Mouse (Mus musculus) embryonic facial prominence, embryonic 12.5 days (tissue): ENCODE results near the gene H2-M9. TPM values are rescaled to one million over a fixed set of nuclear protein-coding genes. Genes with fewer than 3 reads are reported as not detected.

Experiments
- ATAC-seq: fragments of 200-750 bp; cut with Nextera tagmentation; 2 replicates; pipeline ENCODE4 v1.8.0; 2017; ENCODE audit not compliant: insufficient number of reproducible peaks, insufficient read depth, low FRiP score, low TSS enrichment
- H3K27ac ChIP-seq: fragments of 300-500 bp; sonication (generic); 2 replicates; pipeline ENCODE4 v1.5.1; 2016; ENCODE audit warnings: mild to moderate bottlenecking
- H3K27me3 ChIP-seq: fragments of 300-500 bp; sonication (generic); 2 replicates; pipeline ENCODE4 v1.6.1; 2016; ENCODE audit warnings: mild to moderate bottlenecking, moderate library complexity
- H3K36me3 ChIP-seq: fragments of 300-500 bp; sonication (generic); 2 replicates; pipeline ENCODE4 v1.6.1; 2016; ENCODE audit warnings: mild to moderate bottlenecking
- H3K4me1 ChIP-seq: fragments of 300-500 bp; sonication (generic); 2 replicates; pipeline ENCODE4 v1.6.1; 2016
- H3K4me2 ChIP-seq: fragments of 300-500 bp; sonication (generic); replicated peaks from 2 replicates; pipeline ENCODE4 v1.6.1; 2016; ENCODE audit warnings: mild to moderate bottlenecking, moderate library complexity
- H3K4me3 ChIP-seq: fragments of 300-500 bp; sonication (generic); 2 replicates; pipeline ENCODE4 v1.5.1; 2016; ENCODE audit warnings: mild to moderate bottlenecking
- H3K9ac ChIP-seq: fragments of 300-500 bp; sonication (generic); 2 replicates; pipeline ENCODE4 v1.6.1; 2016; ENCODE audit warnings: mild to moderate bottlenecking, moderate library complexity
- H3K9me3 ChIP-seq: fragments of 300-500 bp; sonication (generic); 2 replicates; pipeline ENCODE4 v1.6.1; 2016; ENCODE audit warnings: mild to moderate bottlenecking, moderate library complexity
- WGBS: fragments of 180-500 bp; shearing (Covaris S2); methylation state at CpG from one replicate; pipeline ENCODE4 v1.1.7; 2016; 5-methylcytosine and 5-hydroxymethylcytosine counted together
- polyA plus RNA-seq: library from polyadenylated mRNA; unstranded; fragments of >200 nt; fragmentation: Nextera tagmentation; extraction: Ambion mirVana; gene quantifications from 2 replicates; pipeline ENCODE4 v1.2.1, GENCODE M21; 2016

The H2-M9 gene
- polyA plus RNA-seq = not detected in 2 replicates

DNA sequence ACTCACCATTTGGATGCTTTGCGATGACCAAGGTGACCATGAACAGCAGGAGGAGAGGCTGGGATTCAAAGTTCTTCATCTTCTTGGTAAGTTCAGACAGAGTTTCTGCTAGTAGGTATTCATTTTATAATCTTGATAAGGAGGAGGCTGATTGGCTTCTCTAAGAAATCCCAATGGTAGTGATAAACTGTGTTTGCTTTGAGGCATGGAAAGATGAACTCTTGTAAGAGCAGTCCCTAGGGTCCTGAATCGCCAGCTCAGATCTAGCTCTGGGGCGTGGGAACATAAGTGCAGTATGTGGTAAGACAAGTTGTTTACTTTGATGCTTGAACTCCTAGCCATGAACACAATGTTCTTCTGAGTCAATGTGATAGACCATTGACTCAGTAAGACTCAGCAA, at the start of gene H2-M9:
Gene H2-M9 (minus strand): TSS at position 101 of the 400 bp plus-strand sequence.
- no peaks in the 10 kb centered on the region for H3K36me3 ChIP-seq
- H3K4me2 ChIP-seq = no peak within 1 kb of the TSS
- no peak for ATAC-seq
- H3K9ac ChIP-seq = no peak within 1 kb of the TSS
- H3K27ac ChIP-seq = no peak within 1 kb of the TSS
- H3K4me3 ChIP-seq = no peak within 1 kb of the TSS
- H3K4me1 ChIP-seq = no peaks in the 10 kb centered on the region
- WGBS = 87% methylated on average over 3 of the region's 3 CpGs
- no peaks in the 10 kb centered on the region for H3K27me3 ChIP-seq
- no peaks in the 10 kb centered on the region for H3K9me3 ChIP-seq

DNA sequence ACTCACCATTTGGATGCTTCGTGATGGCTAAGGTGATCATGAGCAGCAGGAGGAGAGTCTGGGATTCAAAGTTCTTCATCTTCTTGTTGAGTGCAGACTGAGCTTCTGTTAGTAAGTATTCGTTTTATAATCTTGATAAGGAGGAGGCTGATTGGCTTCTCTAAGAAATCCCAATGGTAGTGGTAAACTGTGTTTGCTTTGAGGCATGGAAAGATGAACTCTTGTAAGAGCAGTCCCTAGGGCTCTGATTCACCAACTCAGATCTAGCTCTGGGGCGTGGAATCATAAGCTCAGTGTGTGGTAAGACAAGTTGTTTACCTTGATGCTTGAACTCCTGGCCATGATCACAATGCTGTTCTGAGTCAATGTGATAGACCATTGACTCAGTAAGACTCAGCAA, 29.7 kb upstream of the H2-M9 start, which contains the start of gene H2-M1:
Gene H2-M1 (minus strand): TSS at position 101 of the 400 bp plus-strand sequence.
- Histone ChIP-seq H3K9me3 (no peaks in the 10 kb centered on the region), H3K4me3 (no peak within 1 kb of the TSS), H3K4me2 (no peak within 1 kb of the TSS), H3K4me1 (no peaks in the 10 kb centered on the region), H3K27ac (no peak within 1 kb of the TSS), H3K9ac (no peak within 1 kb of the TSS), H3K36me3 (no peaks in the 10 kb centered on the region), H3K27me3 (no peaks in the 10 kb centered on the region)
- 76% methylated on average over 3 of the region's 3 CpGs for WGBS
- ATAC-seq = no peak

Other genes starting within 250 kb of the H2-M9 start
- not detected in 2 replicates for gene H2-M10.4, start 180.3 kb downstream of the H2-M9 start, polyA plus RNA-seq
- gene H2-M11, start 95.6 kb downstream of the H2-M9 start, polyA plus RNA-seq = not detected in 2 replicates
- not detected in 2 replicates for gene H2-M1, start 29.6 kb upstream of the H2-M9 start, polyA plus RNA-seq
- not detected in 2 replicates for gene H2-M10.5, start 130.2 kb upstream of the H2-M9 start, polyA plus RNA-seq
- not detected in 2 replicates for gene H2-M10.6, start 169.5 kb upstream of the H2-M9 start, polyA plus RNA-seq
- gene Trim26, start 194.5 kb upstream of the H2-M9 start, polyA plus RNA-seq = 55.8 and 59.0 TPM in 2 replicates
- gene Trim15, start 224.5 kb upstream of the H2-M9 start, polyA plus RNA-seq = 0.17 and 0.40 TPM in 2 replicates
- 6.6 and 7.2 TPM in 2 replicates for gene Trim10, start 226.9 kb upstream of the H2-M9 start, polyA plus RNA-seq
- not detected in 2 replicates for gene Trim40, start 247.5 kb upstream of the H2-M9 start, polyA plus RNA-seq